Mouse (Mus musculus) neutrophil, adult 65 days (primary cell): Measurements from ENCODE around the gene Zbed5. TPM values are rescaled to one million over a fixed set of nuclear protein-coding genes. Genes with fewer than 3 reads are reported as not detected.

Experiments used
- total RNA-seq: library from RNA; stranded (reverse); gene quantifications from 2 replicates; pipeline ENCODE4 v1.2.4, GENCODE M21; 2023

The Zbed5 gene
- total RNA-seq: not detected in 2 replicates

DNA sequence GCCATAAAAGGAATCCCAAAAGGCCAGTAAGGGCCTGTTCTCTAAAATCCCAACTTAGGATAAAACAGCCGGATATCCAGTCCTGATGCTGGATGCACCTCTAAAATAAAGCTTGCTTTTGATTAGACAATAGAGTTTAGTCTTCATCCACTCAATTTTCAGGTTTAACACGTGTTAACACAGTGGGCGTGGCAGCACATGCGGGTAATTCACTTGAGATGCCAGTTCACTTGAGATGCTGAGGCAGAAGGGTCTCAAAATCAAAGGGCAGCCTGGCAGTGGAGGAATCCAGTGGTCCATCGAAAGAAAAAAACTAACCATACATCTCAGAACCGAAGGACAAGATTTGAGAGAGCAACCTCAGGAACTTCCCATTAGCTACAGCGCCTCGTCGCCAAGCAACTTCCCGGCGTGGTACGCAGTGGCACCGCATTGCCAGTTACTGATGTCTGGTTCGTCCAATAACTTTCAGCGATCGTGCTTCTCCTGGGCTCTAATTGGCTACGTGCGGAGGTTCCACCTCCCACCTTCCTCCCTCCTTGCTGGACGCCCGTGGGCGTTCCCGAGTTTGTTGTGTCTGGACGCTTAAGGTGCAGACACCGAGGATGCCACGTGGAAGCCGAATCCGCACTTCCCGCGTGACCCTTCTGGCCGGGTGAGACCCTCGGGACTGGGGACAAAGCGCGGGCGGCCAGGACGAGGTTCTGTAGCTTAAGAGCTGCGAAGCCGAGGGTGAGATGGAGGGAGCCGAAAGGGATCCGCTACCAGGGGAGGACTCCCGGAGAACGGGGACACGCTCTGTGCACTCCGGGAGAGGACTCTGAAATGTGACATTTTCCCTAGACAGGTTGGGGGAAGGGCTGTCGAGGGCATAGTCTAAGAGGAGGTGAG is at the start of gene Zbed5:
Gene Zbed5, plus strand, starts transcription at position 526 of the 891 bp plus-strand sequence.

DNA sequence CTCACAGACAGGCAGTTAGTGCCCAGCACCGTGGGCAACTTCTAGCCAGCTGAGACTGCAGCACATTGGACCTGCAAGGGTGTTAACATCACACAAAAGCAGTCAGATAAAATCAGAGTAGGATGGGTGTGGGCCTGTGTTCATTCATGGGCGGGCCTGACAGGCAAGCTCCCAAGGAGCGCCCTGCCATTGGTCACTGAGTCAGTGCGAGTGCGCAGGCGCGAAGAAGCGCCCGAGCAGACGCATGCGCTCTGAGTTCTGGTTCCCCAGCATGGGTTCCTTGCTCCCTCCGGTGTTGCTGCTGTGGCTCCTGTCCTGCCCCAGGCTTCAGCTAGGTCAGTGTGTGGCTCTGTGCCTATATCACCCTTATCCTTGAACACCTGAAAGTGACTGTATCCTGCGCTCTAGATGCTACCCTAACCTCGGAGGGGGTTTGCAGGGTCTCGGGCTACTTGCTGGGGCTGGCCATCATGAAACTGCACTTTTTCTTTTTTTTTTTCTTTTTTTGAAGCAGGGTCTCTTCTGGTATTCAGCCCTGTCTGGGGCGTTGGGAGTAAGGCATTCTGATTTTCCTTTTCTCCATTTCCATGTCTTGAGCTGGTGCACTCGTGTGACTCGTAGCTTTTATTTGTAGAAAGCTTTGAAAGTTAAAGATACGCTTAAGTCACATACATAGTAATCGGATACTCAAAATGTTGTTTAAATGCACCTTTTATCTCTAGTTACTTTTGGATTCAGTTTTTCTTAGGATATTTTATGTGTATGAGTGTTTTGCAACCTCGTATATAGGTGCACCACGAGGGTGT is 48.6 kb upstream of the Zbed5 start, which contains the start of gene Sumf2:
Gene Sumf2, plus strand, starts transcription at position 235 of the 806 bp plus-strand sequence.

GRCm38 (mm10) chr5:129886911-129887636 is 8.4 kb upstream of the Zbed5 start, which contains the start of gene Chchd2:
TSS of gene Chchd2 (minus strand) at chr5:129887470.

DNA sequence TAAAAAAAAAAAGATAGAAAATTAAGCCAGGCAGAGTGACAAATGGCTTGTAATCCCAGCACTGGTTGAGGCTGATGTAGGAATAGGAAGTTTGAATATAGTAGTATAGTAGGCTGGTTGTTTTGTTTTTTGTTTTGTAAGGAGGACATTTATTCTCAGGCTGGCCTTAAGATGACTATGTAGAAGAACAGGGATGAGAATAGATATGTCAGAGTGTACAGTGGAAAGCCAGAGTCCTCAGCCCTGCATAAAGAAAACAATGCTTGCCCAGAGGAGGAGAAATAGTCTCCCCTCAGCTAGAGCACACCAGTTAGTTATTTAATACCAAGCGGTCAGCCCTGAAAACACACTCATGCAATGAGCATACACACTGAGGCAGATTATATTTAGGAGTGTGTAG is 2.9 kb downstream of the Zbed5 start, which contains the start of gene Phkg1:
Gene Phkg1, minus strand, starts transcription at position 101 of the 400 bp plus-strand sequence.

DNA sequence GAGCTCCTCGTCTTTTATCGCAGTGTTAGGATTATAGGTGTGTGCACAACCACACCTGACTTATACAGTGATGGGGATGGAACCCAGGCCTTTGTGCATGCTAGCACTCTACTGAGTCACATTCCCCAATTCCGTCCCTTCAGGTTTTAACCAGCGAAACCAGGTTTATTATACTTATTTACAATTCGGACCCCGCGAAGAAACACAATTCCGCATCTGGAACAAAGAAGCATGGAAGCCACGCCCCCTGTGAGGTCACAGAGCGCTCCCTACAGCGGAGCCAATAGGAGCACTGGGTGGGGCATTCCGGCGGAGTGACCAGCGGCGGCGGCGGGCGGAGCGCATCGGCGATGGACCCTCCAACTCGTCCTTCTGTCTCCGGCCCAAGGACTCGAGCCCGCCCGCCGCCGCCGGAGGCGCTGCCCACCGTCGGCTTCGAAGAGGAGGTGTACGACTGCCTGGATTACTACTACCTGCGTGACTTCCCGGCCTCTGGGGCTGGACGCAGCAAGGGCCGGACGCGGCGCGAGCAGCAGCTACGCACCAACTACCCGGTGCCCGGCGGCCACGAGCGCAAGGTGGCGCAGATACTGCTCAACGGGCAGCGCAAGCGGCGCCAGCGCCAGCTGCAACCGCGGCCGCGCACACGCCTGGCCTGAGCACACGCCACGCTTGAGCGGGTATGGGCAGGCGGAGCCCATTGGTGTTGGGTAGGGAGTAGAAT is 12.9 kb downstream of the Zbed5 start, which contains the start of gene Nupr1l:
Gene Nupr1l, plus strand, starts transcription at position 299 of the 724 bp plus-strand sequence.

DNA sequence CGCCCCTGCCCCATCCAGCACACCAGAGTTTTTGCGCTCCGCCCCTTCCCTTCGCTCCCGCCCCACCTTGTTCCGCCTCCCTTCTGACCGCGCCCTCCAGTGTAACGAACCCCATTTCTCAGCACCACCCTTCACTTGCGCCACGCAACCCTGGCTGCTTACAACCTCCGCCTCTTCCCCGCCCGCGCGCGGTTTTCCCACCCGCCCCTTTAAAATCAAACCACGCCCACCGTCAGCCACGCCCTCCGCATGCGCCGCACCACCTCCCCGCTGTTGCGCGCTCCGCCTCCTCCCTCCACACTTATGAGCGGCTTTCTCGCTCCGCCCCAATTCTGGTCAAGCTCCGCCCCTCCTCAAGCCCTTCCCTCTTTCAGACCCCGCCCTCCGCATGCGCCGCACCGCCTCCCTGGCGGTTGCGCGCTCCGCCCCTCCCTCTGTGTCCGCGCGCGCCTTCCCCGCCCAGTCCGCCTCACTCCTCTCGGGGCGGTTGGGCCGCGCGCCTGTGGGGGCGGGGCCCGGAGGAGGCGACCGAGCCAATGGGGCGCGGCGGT is 46.0 kb downstream of the Zbed5 start, which contains the start of gene Vkorc1l1:
Gene Vkorc1l1, plus strand, starts transcription at position 476 of the 551 bp plus-strand sequence.

Other genes with a start within 250 kb of the Zbed5 start
- 0.29 and 0.76 TPM in 2 replicates for gene Zfp11, start 225.6 kb upstream of the Zbed5 start, total RNA-seq
- not detected in 2 replicates for gene Sept14, start 187.2 kb upstream of the Zbed5 start, total RNA-seq
- 34.5 and 36.1 TPM in 2 replicates for gene Mrps17, start 180.2 kb upstream of the Zbed5 start, total RNA-seq
- gene Nipsnap2, start 170.7 kb upstream of the Zbed5 start, total RNA-seq: 31.7 TPM in 2 replicates
- 4.1 and 6.0 TPM in 2 replicates for gene Psph, start 108.3 kb upstream of the Zbed5 start, total RNA-seq
- 2.7 and 3.6 TPM in 2 replicates for gene Sumf2, start 48.7 kb upstream of the Zbed5 start, total RNA-seq
- 114 and 116 TPM in 2 replicates for gene Chchd2, start 8.3 kb upstream of the Zbed5 start, total RNA-seq
- 0.32 TPM in 1 of 2 replicates, not detected in the other for gene Phkg1, start 2.8 kb downstream of the Zbed5 start, total RNA-seq
- gene Nupr1l, start 12.8 kb downstream of the Zbed5 start, total RNA-seq: 0.50 TPM in 1 of 2 replicates, not detected in the other
- 12.2 and 12.8 TPM in 2 replicates for gene Vkorc1l1, start 46.2 kb downstream of the Zbed5 start, total RNA-seq
- gene Gusb, start 107.3 kb downstream of the Zbed5 start, total RNA-seq: 37.9 and 44.9 TPM in 2 replicates
- 27.8 and 28.0 TPM in 2 replicates for gene Asl, start 133.5 kb downstream of the Zbed5 start, total RNA-seq
- gene Crcp, start 133.6 kb downstream of the Zbed5 start, total RNA-seq: 18.8 and 20.6 TPM in 2 replicates
- gene Tpst1, start 177.6 kb downstream of the Zbed5 start, total RNA-seq: 1.6 and 1.8 TPM in 2 replicates
- 5.1 and 5.3 TPM in 2 replicates for gene Kctd7, start 249.1 kb downstream of the Zbed5 start, total RNA-seq